Mouse (Mus musculus): ENCODE results near the gene 6430548M08Rik.

The 6430548M08Rik gene

GRCm38 (mm10) chr8:120113758-120114255, at the start of gene 6430548M08Rik:
Gene 6430548M08Rik (plus strand): TSS chr8:120114152.
- DNase-seq: peak; percentile 100

GRCm38 (mm10) chr8:120065611-120066010, 48.3 kb upstream of the 6430548M08Rik start:
- no peak for DNase-seq

DNA sequence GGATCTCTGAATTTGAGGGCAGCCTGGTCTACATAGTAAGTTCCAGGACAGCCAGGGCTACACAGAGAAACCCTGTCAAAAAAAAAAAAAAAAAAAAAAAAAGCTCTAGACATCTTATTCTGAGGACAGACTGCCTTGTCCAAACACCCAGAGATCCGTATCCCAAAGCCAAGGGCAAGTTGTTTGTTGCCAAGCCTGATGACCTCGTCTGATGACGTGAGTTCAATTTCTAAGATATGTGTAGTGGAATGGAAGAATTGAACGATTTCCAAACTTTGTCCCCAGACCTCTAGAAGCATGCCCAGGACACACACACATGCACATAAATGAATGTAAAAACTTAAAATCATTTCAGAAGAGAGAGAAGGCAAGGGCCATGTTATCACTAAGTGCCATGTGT, 47.7 kb upstream of the 6430548M08Rik start:
- DNase-seq: no peak

- DNase-seq: peak; percentile 82
Measured at GRCm38 (mm10) chr8:120067936-120068668, 45.9 kb upstream of the 6430548M08Rik start.

DNA sequence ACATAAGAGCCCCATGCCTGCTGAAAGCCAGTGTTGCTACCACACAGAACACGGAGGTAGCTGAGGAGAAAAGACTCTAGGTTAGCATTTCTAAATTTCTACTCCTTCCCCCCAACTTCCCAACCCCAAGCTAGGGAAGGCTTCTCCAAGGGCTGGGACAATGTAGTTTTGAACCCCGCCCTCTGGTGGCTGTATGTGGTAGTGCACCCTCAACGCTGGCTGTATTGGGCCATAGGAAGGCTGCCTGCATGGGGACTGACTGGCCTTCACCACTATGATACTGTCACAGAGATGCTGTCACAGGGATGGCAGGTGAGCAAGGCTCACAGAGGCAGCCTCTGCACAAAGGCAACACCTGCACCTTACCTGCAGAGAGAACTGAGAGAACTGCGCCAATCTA, 42.3 kb upstream of the 6430548M08Rik start:
- peak; percentile 85 for DNase-seq

GRCm38 (mm10) chr8:120072259-120072658, 41.7 kb upstream of the 6430548M08Rik start:
- DNase-seq: peak; percentile 85

GRCm38 (mm10) chr8:120072827-120073226, 41.1 kb upstream of the 6430548M08Rik start:
- DNase-seq: peak; percentile 48

DNA sequence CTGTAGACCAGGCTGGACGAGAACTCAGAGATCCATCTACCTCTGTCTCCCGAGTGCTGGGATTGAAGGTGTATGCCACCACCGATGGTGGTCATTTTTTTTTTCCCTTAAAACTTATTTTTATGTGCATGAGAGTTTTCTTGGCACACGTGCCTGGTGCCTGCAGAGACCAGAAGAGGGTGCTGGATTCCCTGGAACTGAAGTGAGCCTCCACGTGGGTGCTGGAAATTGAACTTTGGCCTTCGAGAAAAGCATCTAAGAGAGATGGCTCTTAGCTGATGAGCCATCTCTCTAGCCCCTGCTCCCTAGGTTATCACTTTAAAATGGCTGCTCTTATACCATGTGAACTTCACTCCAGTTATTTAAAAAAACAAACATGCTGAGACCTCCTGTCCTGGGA, 39.4 kb upstream of the 6430548M08Rik start:
- no peak for DNase-seq

DNA sequence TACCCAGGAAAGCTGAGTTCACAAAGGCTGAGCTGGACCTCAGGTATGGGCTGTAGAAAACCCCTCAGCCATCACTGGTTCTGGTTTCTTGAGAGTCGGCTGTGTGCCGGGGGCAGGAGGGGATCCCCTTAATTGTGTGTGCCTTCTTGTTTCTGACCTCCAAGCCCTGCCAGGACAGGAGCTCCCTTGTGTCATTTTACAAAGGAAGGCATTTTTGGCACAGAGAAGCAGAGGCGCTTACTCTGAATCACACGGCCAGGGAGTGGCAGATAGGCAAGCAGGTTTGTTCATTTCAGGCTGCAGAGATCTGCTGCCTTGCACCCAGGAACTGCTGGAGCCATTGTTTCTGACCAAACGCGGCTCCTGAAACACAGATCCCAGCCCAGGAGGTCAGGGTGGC, 38.6 kb upstream of the 6430548M08Rik start:
- no peak for DNase-seq

- peak; percentile 69 for DNase-seq
Measured at GRCm38 (mm10) chr8:120078080-120078479, 35.9 kb upstream of the 6430548M08Rik start.

- no peak for DNase-seq
Measured at GRCm38 (mm10) chr8:120079361-120079760, 34.6 kb upstream of the 6430548M08Rik start.

- peak; percentile 63 for DNase-seq
Measured at GRCm38 (mm10) chr8:120083261-120083660, 30.7 kb upstream of the 6430548M08Rik start.

DNA sequence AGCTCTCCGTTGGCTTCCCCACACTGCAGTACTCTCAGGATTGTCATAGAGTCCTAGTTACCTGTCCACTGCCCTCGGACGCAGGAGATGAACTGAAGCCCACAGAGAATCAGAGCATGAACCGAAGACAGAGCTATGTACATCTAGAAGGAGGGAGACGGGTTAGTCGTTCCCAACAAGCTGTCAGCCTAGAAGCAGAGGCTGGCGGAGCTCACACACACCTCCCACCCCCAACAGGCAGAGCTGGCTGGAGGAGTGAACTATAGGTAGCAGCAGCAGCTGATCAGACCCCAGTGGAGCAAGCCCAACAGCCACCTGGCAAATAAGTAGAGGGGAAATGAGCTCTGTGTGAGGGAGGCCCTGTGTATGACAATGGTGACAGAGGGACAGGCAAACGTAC, 29.2 kb upstream of the 6430548M08Rik start:
- DNase-seq: no peak

- no peak for DNase-seq
Measured at GRCm38 (mm10) chr8:120089511-120089910, 24.4 kb upstream of the 6430548M08Rik start.

DNA sequence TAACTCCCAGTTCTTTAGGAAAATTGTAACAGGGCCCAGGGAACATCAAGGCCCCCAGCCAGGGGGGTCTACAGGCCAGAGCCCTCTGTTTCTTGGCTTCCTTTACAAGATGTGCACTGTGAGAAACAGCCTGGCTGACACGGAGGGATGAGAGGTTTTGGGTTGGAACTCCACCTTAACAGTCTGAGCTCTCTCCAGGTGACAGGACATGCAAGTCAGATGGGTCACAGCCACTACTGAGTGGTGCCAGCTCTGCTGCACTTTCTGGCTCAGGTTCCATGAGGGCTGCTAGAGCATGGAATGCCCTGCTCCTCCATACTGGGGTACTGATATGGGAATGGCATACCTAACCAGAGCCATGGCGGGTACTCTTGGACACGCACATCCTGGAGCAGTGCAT, 22.9 kb upstream of the 6430548M08Rik start:
- DNase-seq: peak; percentile 81

DNA sequence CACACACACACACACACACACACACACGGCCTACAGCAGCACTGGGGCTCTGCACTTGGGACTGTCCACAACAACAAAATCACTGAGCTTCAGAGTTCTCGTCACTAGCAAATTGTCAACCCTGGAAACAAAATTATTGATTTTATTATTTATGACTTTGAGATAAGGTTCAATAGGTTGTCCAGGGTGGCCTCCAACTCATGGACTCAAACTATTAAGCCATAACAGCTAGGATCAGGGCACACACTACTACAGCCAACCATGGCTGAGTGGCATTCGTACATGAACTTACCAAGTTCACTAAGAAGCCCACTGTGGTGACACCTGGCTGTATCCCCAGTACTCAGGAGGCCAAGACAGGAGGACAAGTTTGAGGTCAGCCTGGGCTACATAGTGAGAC, 20.8 kb upstream of the 6430548M08Rik start:
- no peak for DNase-seq

DNA sequence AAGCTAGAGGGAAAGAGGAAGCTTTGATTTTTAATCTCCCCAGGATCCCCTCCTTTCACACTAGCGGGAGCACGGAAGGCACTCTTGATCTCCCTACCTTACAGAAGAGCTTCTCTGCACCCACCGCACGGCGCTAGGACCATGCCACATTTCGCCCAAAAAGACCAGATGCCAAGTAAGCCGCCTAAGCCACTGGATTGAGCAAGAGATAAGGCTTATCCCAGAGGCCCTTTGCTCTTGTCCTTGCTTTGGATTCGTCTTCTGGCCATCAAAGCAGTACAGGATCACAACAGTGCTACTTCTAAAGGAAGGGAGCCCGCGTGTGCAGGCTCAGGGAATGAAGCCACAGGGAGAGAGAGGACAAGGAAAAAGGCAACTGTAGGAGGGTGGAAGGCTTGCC, 19.2 kb upstream of the 6430548M08Rik start:
- no peak for DNase-seq

GRCm38 (mm10) chr8:120096486-120096885, 17.5 kb upstream of the 6430548M08Rik start:
- no peak for DNase-seq

DNA sequence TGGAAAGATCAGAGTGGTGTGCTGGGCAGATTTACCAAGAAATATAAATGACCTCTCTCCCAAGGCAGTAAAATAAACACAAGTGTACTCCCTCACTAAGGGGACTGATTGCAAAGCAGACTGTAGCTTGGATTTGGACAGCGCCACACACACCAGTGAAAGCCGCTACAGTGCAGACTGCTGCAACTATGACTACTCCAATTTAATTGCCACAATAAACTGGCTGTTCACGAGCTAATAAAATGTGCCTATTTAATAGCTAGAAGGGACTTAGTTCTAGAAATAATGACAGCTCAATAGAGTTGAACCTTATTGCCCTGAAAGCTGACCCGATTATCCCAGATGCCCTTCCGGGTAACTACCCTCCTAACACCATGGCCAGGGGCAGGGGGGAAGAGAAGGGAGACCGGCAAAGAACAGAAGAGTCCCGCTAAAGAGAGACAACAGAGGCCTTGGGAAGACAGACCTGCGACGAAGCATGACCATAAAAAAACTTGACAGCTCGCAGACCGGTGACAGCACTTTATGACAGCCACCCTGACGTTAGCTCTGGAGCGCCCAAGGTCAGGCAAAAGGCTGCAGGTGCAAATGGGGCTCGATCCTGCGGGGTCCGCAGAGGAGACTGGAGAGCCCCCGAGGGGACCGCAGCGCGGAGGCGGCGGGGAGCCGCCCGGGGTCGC, 13.4 kb upstream of the 6430548M08Rik start:
- no peak for DNase-seq

- peak; percentile 84 for DNase-seq
Measured at GRCm38 (mm10) chr8:120101068-120101972, 12.6 kb upstream of the 6430548M08Rik start, which contains the start of gene Zdhhc7. Gene Zdhhc7 (minus strand): TSS chr8:120101482.

DNA sequence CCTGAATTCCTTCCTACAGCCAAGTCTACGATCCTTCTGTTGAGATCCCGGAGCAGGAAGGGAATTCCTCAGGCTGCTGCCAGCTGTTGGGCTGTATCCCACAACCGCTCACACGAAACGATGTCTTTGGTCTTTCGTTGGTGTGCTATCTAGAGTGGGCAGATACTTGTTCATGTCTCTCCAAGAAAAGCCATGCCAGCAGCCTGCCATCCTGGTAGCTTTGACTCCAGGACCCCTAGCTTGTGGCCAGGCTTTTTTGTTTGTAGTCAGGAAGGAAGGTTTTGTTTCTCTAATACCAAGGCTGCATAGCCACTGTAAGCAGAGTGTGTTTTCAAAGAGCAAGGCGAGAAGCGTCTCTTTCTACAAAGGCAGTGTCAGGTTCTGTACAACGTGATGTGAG, 10.0 kb upstream of the 6430548M08Rik start:
- no peak for DNase-seq

GRCm38 (mm10) chr8:120104721-120105272, 9.2 kb upstream of the 6430548M08Rik start:
- DNase-seq: no peak

GRCm38 (mm10) chr8:120109149-120109548, 4.8 kb upstream of the 6430548M08Rik start:
- no peak for DNase-seq

Measured in cerebellum, adult 9-11 months (tissue).